Mouse (Mus musculus) gastrocnemius, adult 8-10 months (tissue): Measurements from ENCODE around the gene Smpd4. TPM values are rescaled to one million over a fixed set of nuclear protein-coding genes. Genes with fewer than 3 reads are reported as not detected.

Experiments
- total RNA-seq, 4 experiments: library from RNA; stranded (reverse); gene quantifications; 2 replicates each; pipeline ENCODE4 v1.2.4; 2022

Gene Smpd4
- total RNA-seq, 4 experiments from 2014 or later = 8.8 to 13.8 (median 12.1) TPM

Other genes with a start within 250 kb of the Smpd4 start
- 10 to 100 TPM; 17.1 to 21.0 (median 18.9) TPM for gene Snap29, start 213.4 kb upstream of the Smpd4 start, total RNA-seq
- gene Pi4ka, start 213.0 kb upstream of the Smpd4 start, total RNA-seq = 10 to 100 TPM; 21.0 to 24.0 (median 22.1) TPM
- 10 to 100 TPM; 20.9 to 29.2 (median 22.4) TPM for gene Crkl, start 167.4 kb upstream of the Smpd4 start, total RNA-seq
- under 1 TPM; 0.12 to 0.70 (median 0.28) TPM for gene Aifm3, start 129.7 kb upstream of the Smpd4 start, total RNA-seq
- 10 to 100 TPM; 20.3 to 26.1 (median 23.5) TPM for gene Lztr1, start 110.7 kb upstream of the Smpd4 start, total RNA-seq
- 10 to 100 TPM; 13.7 to 16.0 (median 15.1) TPM for gene Thap7, start 88.2 kb upstream of the Smpd4 start, total RNA-seq
- gene Lrrc74b, start 58.1 kb upstream of the Smpd4 start, total RNA-seq = 1 to 10 TPM in 3 of 4 experiments, under 1 TPM in 1; 0.85 to 1.9 (median 1.8) TPM
- gene P2rx6, start 57.5 kb upstream of the Smpd4 start, total RNA-seq = 10 to 100 TPM in 3 of 4 experiments, 1 to 10 TPM in 1; 9.0 to 12.5 (median 11.3) TPM
- gene Slc7a4, start 36.1 kb upstream of the Smpd4 start, total RNA-seq = under 1 TPM in 2 of 4 experiments, not detected in 2; 0.19 to 0.40 TPM
- gene Ccdc74a, start 27.1 kb downstream of the Smpd4 start, total RNA-seq = under 1 TPM in 2 of 4 experiments, not detected in 2; 0.41 to 0.81 TPM
- gene Med15, start 113.5 kb downstream of the Smpd4 start, total RNA-seq = 10 to 100 TPM; 11.7 to 16.7 (median 14.4) TPM
- gene Klhl22, start 140.3 kb downstream of the Smpd4 start, total RNA-seq = 10 to 100 TPM; 20.1 to 30.6 (median 25.4) TPM
- 1 to 10 TPM; 1.1 to 3.3 (median 2.4) TPM for gene Scarf2, start 177.9 kb downstream of the Smpd4 start, total RNA-seq
- gene B830017H08Rik, start 213.8 kb downstream of the Smpd4 start, total RNA-seq = not detected
- 1 to 10 TPM in 2 of 4 experiments, under 1 TPM in 2; 0.46 to 1.1 (median 0.81) TPM for gene Car15, start 219.0 kb downstream of the Smpd4 start, total RNA-seq